Mouse (Mus musculus): ENCODE results near the gene P2ry4.
A peak's percentile ranks its signal among the peaks of the same experiment; 100 is the strongest.

Gene P2ry4

GRCm38 (mm10) chrX:100594791-100595190, at the start of gene P2ry4:
TSS of gene P2ry4 (minus strand) at chrX:100594869.
- no peak for DNase-seq (ENCODE audit: low read depth, low spot score)

GRCm38 (mm10) chrX:100638477-100638876, 43.8 kb upstream of the P2ry4 start:
- DNase-seq (ENCODE audit: low read depth, low spot score), result no peak

- no peak for DNase-seq (ENCODE audit: low read depth, low spot score)
Observed at GRCm38 (mm10) chrX:100629076-100629475, 34.4 kb upstream of the P2ry4 start.

- peak; percentile 91 for DNase-seq (ENCODE audit: low read depth, low spot score)
Observed at GRCm38 (mm10) chrX:100625802-100626793, 31.4 kb upstream of the P2ry4 start, which contains the start of gene Pdzd11. TSS of gene Pdzd11 (minus strand) at chrX:100626568.

- DNase-seq (ENCODE audit: low read depth, low spot score), result no peak
Observed at GRCm38 (mm10) chrX:100625546-100625801, 30.8 kb upstream of the P2ry4 start, which contains the start of gene Kif4. TSS of gene Kif4 (plus strand) at chrX:100625737.

- no peak for DNase-seq (ENCODE audit: low read depth, low spot score)
Observed at GRCm38 (mm10) chrX:100625146-100625545, 30.5 kb upstream of the P2ry4 start.

- no peak for DNase-seq (ENCODE audit: low read depth, low spot score)
Observed at GRCm38 (mm10) chrX:100624242-100624641, 29.6 kb upstream of the P2ry4 start.

GRCm38 (mm10) chrX:100621366-100621765, 26.7 kb upstream of the P2ry4 start:
- DNase-seq (ENCODE audit: low read depth, low spot score), result no peak

- no peak for DNase-seq (ENCODE audit: low read depth, low spot score)
Observed at GRCm38 (mm10) chrX:100618488-100618887, 23.8 kb upstream of the P2ry4 start.

GRCm38 (mm10) chrX:100605314-100605713, 10.6 kb upstream of the P2ry4 start, which contains the start of gene Arr3:
TSS of gene Arr3 (plus strand) at chrX:100605497.
- DNase-seq (ENCODE audit: low read depth, low spot score), result no peak

- no peak for DNase-seq (ENCODE audit: low read depth, low spot score)
Observed at GRCm38 (mm10) chrX:100599755-100600154, 5.1 kb upstream of the P2ry4 start.

- no peak for DNase-seq (ENCODE audit: low read depth, low spot score)
Observed at GRCm38 (mm10) chrX:100597439-100597838, 2.8 kb upstream of the P2ry4 start.

- DNase-seq (ENCODE audit: low read depth, low spot score), result no peak
Observed at GRCm38 (mm10) chrX:100571951-100572350, 22.7 kb downstream of the P2ry4 start, which contains the start of gene Awat1. TSS of gene Awat1 (plus strand) at chrX:100572251.

GRCm38 (mm10) chrX:100565696-100566095, 29.0 kb downstream of the P2ry4 start:
- no peak for DNase-seq (ENCODE audit: low read depth, low spot score)

- no peak for DNase-seq (ENCODE audit: low read depth, low spot score)
Observed at GRCm38 (mm10) chrX:100556026-100556425, 38.6 kb downstream of the P2ry4 start.

Measured in skeletal muscle tissue, adult 2 months (tissue).